Mouse (Mus musculus): ENCODE measurements around the gene Lrrc4c.

DNA sequence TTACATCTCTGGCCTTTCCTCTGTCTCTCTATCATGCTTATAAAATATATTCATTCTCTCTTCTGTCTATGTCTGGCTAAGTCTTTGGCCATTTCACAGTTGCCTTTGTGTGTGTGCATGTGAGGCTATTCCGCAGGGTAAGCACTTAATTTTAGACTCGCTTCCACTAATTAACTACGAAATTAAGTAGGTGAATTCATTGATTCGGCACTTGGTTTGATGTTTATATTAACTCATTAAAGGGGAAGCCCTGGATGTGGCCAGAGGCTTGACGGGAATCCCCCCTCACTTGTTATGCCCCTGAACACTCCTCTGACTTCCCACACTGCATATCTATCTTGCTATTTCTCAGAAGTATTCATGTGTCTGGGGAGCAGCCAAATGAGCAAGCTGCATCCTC is 1169.6 kb downstream of the Lrrc4c start:
- TF ChIP-seq CTCF (IDR thresholded peaks at IDR 0.05; ENCODE audit: borderline replicate concordance, extremely low read depth, insufficient read depth, insufficient read length) = no peak
- no peak for TF ChIP-seq POLR2A (IDR thresholded peaks at IDR 0.05; ENCODE audit: borderline replicate concordance, extremely low read depth, insufficient read depth, insufficient read length, poor library complexity, severe bottlenecking)
